ENCODE assay signal across 8 mouse cellular contexts in the genomic region with DNA sequence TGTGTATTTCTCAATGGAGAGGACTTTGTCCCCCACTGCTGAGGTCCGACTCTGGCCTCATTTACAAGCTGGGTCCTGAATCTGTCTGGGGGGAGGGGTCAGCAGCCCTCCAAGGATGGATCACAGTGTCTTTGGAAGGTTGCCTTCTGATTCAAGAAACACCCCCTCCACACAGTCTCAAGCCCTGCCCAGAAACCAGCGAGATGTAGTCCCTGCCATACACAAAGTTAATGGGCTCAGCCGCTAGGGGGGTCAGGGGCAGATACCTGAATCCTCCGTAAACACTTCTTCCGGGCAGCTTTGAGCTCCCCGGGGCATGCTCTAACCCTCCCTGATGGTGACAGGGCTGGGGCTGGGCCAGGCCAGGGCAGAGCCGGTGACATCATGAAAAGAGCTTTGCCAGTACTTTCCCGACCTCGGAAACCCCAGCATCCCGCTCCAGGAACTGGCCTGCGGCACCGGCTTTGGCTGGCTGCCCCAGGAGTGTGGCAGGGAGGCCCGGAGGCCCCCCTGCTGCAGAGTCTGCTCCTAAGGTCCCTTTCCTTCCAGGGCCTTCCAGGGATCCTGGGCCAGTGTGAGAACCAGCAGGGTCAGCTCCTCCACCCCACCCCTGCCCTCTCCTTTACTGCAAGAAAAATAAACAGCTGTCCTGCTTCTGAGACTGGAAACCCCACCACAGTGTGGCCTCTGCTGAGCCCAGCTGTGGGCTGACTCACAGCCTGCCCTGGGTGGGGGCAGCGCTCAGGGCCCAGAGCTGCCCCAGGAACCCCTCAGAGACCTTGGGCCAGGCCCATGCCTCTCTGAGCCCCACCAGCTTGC. TPM values are rescaled to one million over a fixed set of nuclear protein-coding genes. Genes with fewer than 3 reads are reported as not detected.
DNase-seq lines count a peak whose midpoint lies in the region; ATAC-seq and TF ChIP-seq lines count a peak whose summit lies in the region.

No protein-coding gene starts in this region.

- peak overlapping the region; percentile 27; the same call in 1 of the 2 replicates for H3K4me2 ChIP-seq in hindbrain, postnatal 0 days (ENCODE audit: low read depth, low read length)
- no peak overlapping the region for H3K4me2 ChIP-seq in midbrain, postnatal 0 days (ENCODE audit: low read depth, low read length, poor library complexity, severe bottlenecking)

- H3K9me3 ChIP-seq in hindbrain, postnatal 0 days (ENCODE audit: low read length), result no peaks in the 10 kb centered on the region
- no peaks in the 10 kb centered on the region for H3K9me3 ChIP-seq in midbrain, postnatal 0 days (ENCODE audit: low read length)

- no peaks in the 10 kb centered on the region for H3K27me3 ChIP-seq in hindbrain, postnatal 0 days (ENCODE audit: insufficient read depth, low read length)
- H3K27me3 ChIP-seq in midbrain, postnatal 0 days (ENCODE audit: insufficient read depth, low read length), result no peaks in the 10 kb centered on the region

- peak; percentile 39 for TF ChIP-seq CTCF in hindbrain, postnatal 0 days (IDR thresholded peaks at IDR 0.05; ENCODE audit: low read depth)
- TF ChIP-seq CTCF in midbrain, postnatal 0 days (IDR thresholded peaks at IDR 0.05), result peak; percentile 15; the same call in 1 of the 2 replicates

- ATAC-seq in hindbrain, postnatal 0 days, result peak; percentile 70
- ATAC-seq in midbrain, postnatal 0 days (ENCODE audit: low FRiP score), result peak; percentile 41; the same call in 1 of the 2 replicates
- no peak for ATAC-seq in erythroblast, adult 5-6 weeks (replicated peaks; ENCODE audit: low FRiP score, poor library complexity, severe bottlenecking)

- peaks cover 6% of the 10 kb centered on the region; the same call in 1 of the 2 replicates for H3K4me1 ChIP-seq in hindbrain, postnatal 0 days (ENCODE audit: insufficient read depth, low read length)
- H3K4me1 ChIP-seq in midbrain, postnatal 0 days (ENCODE audit: insufficient read depth, low read length), result no peaks in the 10 kb centered on the region

- DNase-seq in layer of hippocampus, adult 9-11 months, result peak; percentile 29
- DNase-seq in layer of hippocampus, adult 9-10 months (ENCODE audit: low spot score), result no peak
- peak; percentile 58 to 66 for DNase-seq in cerebellum, postnatal 36 days
- DNase-seq in gastrocnemius, postnatal 36 days, result peak; percentile 51 to 52
- peak; percentile 63 for DNase-seq in hindbrain, postnatal 0 days (ENCODE audit: low spot score)
- peak; percentile 19 for DNase-seq in liver
- peak; percentile 44 for DNase-seq in midbrain, postnatal 0 days (ENCODE audit: low spot score)

- H3K9ac ChIP-seq in hindbrain, postnatal 0 days (replicated peaks; ENCODE audit: low read length), result no peak overlapping the region
- no peak overlapping the region for H3K9ac ChIP-seq in midbrain, postnatal 0 days (replicated peaks; ENCODE audit: low read length, poor library complexity, severe bottlenecking)

- intact Hi-C loops in gastrocnemius, postnatal 36 days (cut with DNase I), result no loop called here

- H3K36me3 ChIP-seq in hindbrain, postnatal 0 days (ENCODE audit: insufficient read depth, low read length), result no peaks in the 10 kb centered on the region
- no peaks in the 10 kb centered on the region for H3K36me3 ChIP-seq in midbrain, postnatal 0 days (ENCODE audit: insufficient read depth, low read length)

- H3K4me3 ChIP-seq in hindbrain, postnatal 0 days (ENCODE audit: low read length), result no peak overlapping the region
- H3K4me3 ChIP-seq in midbrain, postnatal 0 days (ENCODE audit: low read depth, low read length), result no peak overlapping the region

- H3K27ac ChIP-seq in hindbrain, postnatal 0 days, result no peak overlapping the region
- no peak overlapping the region for H3K27ac ChIP-seq in midbrain, postnatal 0 days (ENCODE audit: low read depth, low read length)

- WGBS in hindbrain, postnatal 0 days, result 13% methylated on average over 14 of the region's 14 CpGs
- 9% methylated on average over 14 of the region's 14 CpGs for WGBS in midbrain, postnatal 0 days

RNA-seq across cellular contexts. Expression of gene 7530416G11Rik, which starts 20.4 kb away (rescaled TPM):
- total RNA-seq in gastrocnemius, postnatal 36 days (2021), result not detected
- total RNA-seq in hindbrain, postnatal 0 days (2014; rRNA removed), result not detected in 2 replicates
- not detected in 2 replicates for polyA plus RNA-seq in hindbrain, postnatal 0 days (2015; fragmentation: Nextera tagmentation; extraction: Ambion mirVana)
- total RNA-seq in midbrain, postnatal 0 days (2014; rRNA removed), result not detected in 2 replicates
- not detected in 2 replicates for polyA plus RNA-seq in midbrain, postnatal 0 days (2015; fragmentation: Nextera tagmentation; extraction: Ambion mirVana)
- total RNA-seq in erythroblast, adult 5-6 weeks (2015; ENCODE audit: low replicate concordance), result not detected in 2 replicates
- not detected in 2 replicates for total RNA-seq in erythroblast, adult 5-6 weeks (2017; ENCODE audit: low replicate concordance)

RNA-seq across cellular contexts. Expression of gene Wnt7b, which starts 58.9 kb away (rescaled TPM):
- total RNA-seq in gastrocnemius, postnatal 36 days (2021), result not detected
- total RNA-seq in hindbrain, postnatal 0 days (2014; rRNA removed), result 56.6 and 63.1 TPM in 2 replicates
- polyA plus RNA-seq in hindbrain, postnatal 0 days (2015; fragmentation: Nextera tagmentation; extraction: Ambion mirVana), result 26.0 and 27.2 TPM in 2 replicates
- total RNA-seq in midbrain, postnatal 0 days (2014; rRNA removed), result 26.3 and 34.3 TPM in 2 replicates
- polyA plus RNA-seq in midbrain, postnatal 0 days (2015; fragmentation: Nextera tagmentation; extraction: Ambion mirVana), result 19.0 and 19.5 TPM in 2 replicates
- not detected in 2 replicates for total RNA-seq in erythroblast, adult 5-6 weeks (2015; ENCODE audit: low replicate concordance)
- total RNA-seq in erythroblast, adult 5-6 weeks (2017; ENCODE audit: low replicate concordance), result not detected in 2 replicates

Comparison
In these comparisons a context has a peak if more than half of its experiments do, and no peak if none do; other contexts are left out.
1. RNA of gene Wnt7b, which starts 58.9 kb away (total RNA-seq): 56.6 to 63.1 TPM in hindbrain, postnatal 0 days and 26.3 to 34.3 TPM in midbrain, postnatal 0 days; not detected in gastrocnemius, postnatal 36 days and not detected in erythroblast, adult 5-6 weeks; every median in the first group is over 10 times any median in the second.